In genomic region chr8:117339958-117340651, GRCm38 (mm10) we compare ENCODE assay signal across 8 mouse cellular contexts.
DNase-seq lines count a peak whose midpoint lies in the region; ATAC-seq and TF ChIP-seq lines count a peak whose summit lies in the region.
"Had no signal": no experiment of that assay in that cellular context is flagged by ENCODE, and none has a peak within 500 bp of the region (broad histone marks: within the 10 kb centered on the region; RNA-seq: fewer than 3 reads in every experiment).

No protein-coding gene starts in this region.

- no peaks in the 10 kb centered on the region for H3K36me3 ChIP-seq in lung, postnatal 0 days (ENCODE audit: insufficient read depth, low read length)

- TF ChIP-seq EP300 in lung, postnatal 0 days (IDR thresholded peaks at IDR 0.05), result no peak

- 36% methylated on average over 12 of the region's 12 CpGs for WGBS in lung, postnatal 0 days

- H3K4me1 ChIP-seq in lung, postnatal 0 days (ENCODE audit: insufficient read depth, low read depth, low read length), result peaks cover 27% of the 10 kb centered on the region

- no peaks in the 10 kb centered on the region for H3K9me3 ChIP-seq in lung, postnatal 0 days (ENCODE audit: low read length)

- intact Hi-C loops in gastrocnemius, postnatal 14 days (cut with DNase I; ENCODE audit: low total_unique reads), result no loop called here

- H3K27me3 ChIP-seq in lung, postnatal 0 days (replicated peaks; ENCODE audit: insufficient read depth, low read length), result no peaks in the 10 kb centered on the region

- H3K9ac ChIP-seq in lung, postnatal 0 days (replicated peaks; ENCODE audit: low read depth), result no peak overlapping the region

- H3K4me2 ChIP-seq in lung, postnatal 0 days (replicated peaks; ENCODE audit: low read depth, low read length), result peak overlapping the region; percentile 25; the same call in 1 of the 2 replicates

- no peak overlapping the region for H3K4me3 ChIP-seq in lung, postnatal 0 days (ENCODE audit: low read depth, low read length)
- H3K4me3 ChIP-seq: left cerebral cortex, adult 2 months had no signal

- no peak for TF ChIP-seq CTCF in lung, postnatal 0 days (IDR thresholded peaks at IDR 0.05)

- peak; percentile 81 for DNase-seq in 416B (ENCODE audit: low read depth)
- DNase-seq in B cell, adult 2 months, result peak; percentile 38 to 50
- peak; percentile 58 for DNase-seq in heart, adult 8-10 months (ENCODE audit: low spot score)
- peak; percentile 79 for DNase-seq in lung, postnatal 0 days (ENCODE audit: low spot score)
- DNase-seq in Muller cell, postnatal 12 days (ENCODE audit: inconsistent ontology term), result no peak
- no peak for DNase-seq in gastrocnemius, postnatal 14 days

- H3K27ac ChIP-seq in lung, postnatal 0 days (ENCODE audit: low read length), result peak overlapping the region; percentile 82
- H3K27ac ChIP-seq: left cerebral cortex, adult 2 months had no signal

- no peak; the same call in 1 of the 2 replicates for ATAC-seq in lung, postnatal 0 days
- ATAC-seq in frontal cortex, adult (ENCODE audit: low TSS enrichment), result no peak

Comparison
In these comparisons a context has a peak if more than half of its experiments do, and no peak if none do; other contexts are left out.
1. DNase-seq: peak in 416B (single experiment), B cell, adult 2 months (2 of 2), heart, adult 8-10 months (single experiment) and lung, postnatal 0 days (single experiment); none in Muller cell, postnatal 12 days (single experiment) and gastrocnemius, postnatal 14 days (single experiment).